ENCODE assay signal across 8 mouse cellular contexts in genomic region chr11:120352571-120353290, GRCm38 (mm10). TPM values are rescaled to one million over a fixed set of nuclear protein-coding genes. Genes with fewer than 3 reads are reported as not detected.
DNase-seq lines count a peak whose midpoint lies in the region; ATAC-seq and TF ChIP-seq lines count a peak whose summit lies in the region.

No protein-coding gene starts in this region.

- 59% methylated on average over 13 of the region's 13 CpGs for WGBS in neural tube, embryonic 11.5 days
- 57% methylated on average over 13 of the region's 13 CpGs for WGBS in heart, embryonic 11.5 days (ENCODE audit: insufficient replicate concordance)
- 76% methylated on average over 13 of the region's 13 CpGs for WGBS in midbrain, embryonic 12.5 days

- DNase-seq in neural tube, embryonic 11.5 days (ENCODE audit: low spot score) = peak; percentile 67
- DNase-seq in neural tube, embryonic 10.5 days (ENCODE audit: extremely low spot score, low spot score) = no peak
- peak; percentile 56 to 59 for DNase-seq in kidney, postnatal 36 days
- no peak for DNase-seq in embryo, embryonic 10.5 days (ENCODE audit: low spot score)

- ATAC-seq in neural tube, embryonic 11.5 days (ENCODE audit: insufficient read depth, low FRiP score, low TSS enrichment) = no peak
- ATAC-seq in heart, embryonic 11.5 days (replicated peaks; ENCODE audit: insufficient number of reproducible peaks, low FRiP score, low TSS enrichment) = no peak
- no peak for ATAC-seq in midbrain, embryonic 12.5 days (ENCODE audit: low FRiP score, low read depth)
- ATAC-seq in frontal cortex, adult (ENCODE audit: low TSS enrichment) = no peak

- H3K36me3 ChIP-seq in neural tube, embryonic 11.5 days (ENCODE audit: control insufficient read depth, insufficient read depth, low read length) = no peaks in the 10 kb centered on the region
- no peaks in the 10 kb centered on the region for H3K36me3 ChIP-seq in heart, embryonic 11.5 days (ENCODE audit: control insufficient read depth, insufficient read depth, low read length)
- no peaks in the 10 kb centered on the region for H3K36me3 ChIP-seq in midbrain, embryonic 12.5 days

- no peak for TF ChIP-seq POLR2A in bone marrow macrophage, adult 2 months (IDR thresholded peaks at IDR 0.05; ENCODE audit: borderline replicate concordance, low read depth, low read length)

- H3K4me1 ChIP-seq in neural tube, embryonic 11.5 days (ENCODE audit: control insufficient read depth, insufficient read depth, low read length) = peaks cover 30% of the 10 kb centered on the region
- peaks cover 51% of the 10 kb centered on the region for H3K4me1 ChIP-seq in bone marrow macrophage, adult 2 months (ENCODE audit: control insufficient read depth, insufficient read depth, low read length)
- peaks cover 49% of the 10 kb centered on the region for H3K4me1 ChIP-seq in heart, embryonic 11.5 days (ENCODE audit: control insufficient read depth, insufficient read depth, low read length)
- peaks cover 41% of the 10 kb centered on the region for H3K4me1 ChIP-seq in midbrain, embryonic 12.5 days

- peak overlapping the region; percentile 39 for H3K27ac ChIP-seq in neural tube, embryonic 11.5 days (ENCODE audit: low read depth, low read length)
- peak overlapping the region; percentile 87 for H3K27ac ChIP-seq in bone marrow macrophage, adult 2 months (ENCODE audit: insufficient read depth, low read depth, low read length)
- peak overlapping the region; percentile 79 for H3K27ac ChIP-seq in heart, embryonic 11.5 days (ENCODE audit: low read depth, low read length)
- peak overlapping the region; percentile 46 for H3K27ac ChIP-seq in midbrain, embryonic 12.5 days (replicated peaks)

- 0 out of 2 replicates have a peak overlapping the region, but pooled peaks have one; percentile 20 for H3K4me2 ChIP-seq in neural tube, embryonic 11.5 days (ENCODE audit: low read depth)
- peak overlapping the region; percentile 64 for H3K4me2 ChIP-seq in heart, embryonic 11.5 days
- no peak overlapping the region for H3K4me2 ChIP-seq in midbrain, embryonic 12.5 days (replicated peaks)

- peak overlapping the region; percentile 39 for H3K9ac ChIP-seq in neural tube, embryonic 11.5 days (ENCODE audit: low read length)
- peak overlapping the region; percentile 65 for H3K9ac ChIP-seq in heart, embryonic 11.5 days (ENCODE audit: low read depth, low read length)
- no peak overlapping the region for H3K9ac ChIP-seq in midbrain, embryonic 12.5 days (replicated peaks)

- H3K9me3 ChIP-seq in neural tube, embryonic 11.5 days (ENCODE audit: control insufficient read depth, low read length) = no peaks in the 10 kb centered on the region
- no peaks in the 10 kb centered on the region for H3K9me3 ChIP-seq in heart, embryonic 11.5 days (replicated peaks; ENCODE audit: control insufficient read depth, low read length)
- no peaks in the 10 kb centered on the region for H3K9me3 ChIP-seq in midbrain, embryonic 12.5 days

- no peaks in the 10 kb centered on the region for H3K27me3 ChIP-seq in neural tube, embryonic 11.5 days (ENCODE audit: control insufficient read depth, insufficient read depth, low read length)
- no peaks in the 10 kb centered on the region for H3K27me3 ChIP-seq in heart, embryonic 11.5 days (ENCODE audit: control insufficient read depth, insufficient read depth, low read length)
- H3K27me3 ChIP-seq in midbrain, embryonic 12.5 days = peaks cover 11% of the 10 kb centered on the region; the same call in 1 of the 2 replicates

- no peak overlapping the region for H3K4me3 ChIP-seq in neural tube, embryonic 11.5 days (ENCODE audit: low read depth, low read length)
- H3K4me3 ChIP-seq in bone marrow macrophage, adult 2 months (ENCODE audit: insufficient read depth, low read length) = peak overlapping the region; percentile 27
- H3K4me3 ChIP-seq in heart, embryonic 11.5 days (ENCODE audit: low read depth, low read length) = no peak overlapping the region
- no peak overlapping the region for H3K4me3 ChIP-seq in midbrain, embryonic 12.5 days

- TF ChIP-seq CTCF in bone marrow macrophage, adult 2 months (IDR thresholded peaks at IDR 0.05; ENCODE audit: low read depth, low read length) = no peak

RNA-seq across cellular contexts. Expression of gene Actg1, which starts 4.4 kb away (rescaled TPM):
- 3,675 and 3,804 TPM in 2 replicates for polyA plus RNA-seq in neural tube, embryonic 11.5 days (2014; fragmentation: Nextera tagmentation; extraction: Ambion mirVana)
- 2,086 and 2,131 TPM in 2 replicates for polyA plus RNA-seq in bone marrow macrophage, adult 2 months (2012; ENCODE audit: insufficient read depth, insufficient read length, missing spikeins)
- polyA plus RNA-seq in heart, embryonic 11.5 days (2014; fragmentation: Nextera tagmentation; extraction: Ambion mirVana) = 1,448 and 1,508 TPM in 2 replicates
- polyA plus RNA-seq in midbrain, embryonic 12.5 days (2016; fragmentation: Nextera tagmentation; extraction: Ambion mirVana) = 3,175 and 3,231 TPM in 2 replicates

RNA-seq across cellular contexts. Expression of gene Fscn2, which starts 8.6 kb away (rescaled TPM):
- polyA plus RNA-seq in neural tube, embryonic 11.5 days (2014; fragmentation: Nextera tagmentation; extraction: Ambion mirVana) = 0.42 and 0.81 TPM in 2 replicates
- polyA plus RNA-seq in bone marrow macrophage, adult 2 months (2012; ENCODE audit: insufficient read depth, insufficient read length, missing spikeins) = not detected in 2 replicates
- 0.57 TPM in 1 of 2 replicates, not detected in the other for polyA plus RNA-seq in heart, embryonic 11.5 days (2014; fragmentation: Nextera tagmentation; extraction: Ambion mirVana)
- 1.4 and 1.5 TPM in 2 replicates for polyA plus RNA-seq in midbrain, embryonic 12.5 days (2016; fragmentation: Nextera tagmentation; extraction: Ambion mirVana)

RNA-seq across cellular contexts. Expression of gene Faap100, which starts 25.8 kb away (rescaled TPM):
- 34.5 and 39.5 TPM in 2 replicates for polyA plus RNA-seq in neural tube, embryonic 11.5 days (2014; fragmentation: Nextera tagmentation; extraction: Ambion mirVana)
- 10.4 and 13.1 TPM in 2 replicates for polyA plus RNA-seq in bone marrow macrophage, adult 2 months (2012; ENCODE audit: insufficient read depth, insufficient read length, missing spikeins)
- 24.2 and 29.6 TPM in 2 replicates for polyA plus RNA-seq in heart, embryonic 11.5 days (2014; fragmentation: Nextera tagmentation; extraction: Ambion mirVana)
- polyA plus RNA-seq in midbrain, embryonic 12.5 days (2016; fragmentation: Nextera tagmentation; extraction: Ambion mirVana) = 51.3 and 55.4 TPM in 2 replicates

Comparison
In these comparisons a context has a peak if more than half of its experiments do, and no peak if none do; other contexts are left out.
1. DNase-seq: peak in neural tube, embryonic 11.5 days (single experiment) and kidney, postnatal 36 days (2 of 2); none in neural tube, embryonic 10.5 days (single experiment) and embryo, embryonic 10.5 days (single experiment).
2. Peak in every context shown above with its lines, with median percentiles within 50 percentile points of each other: H3K27ac ChIP-seq.